Mouse (Mus musculus): ENCODE data around the gene Crocc2. TPM values are rescaled to one million over a fixed set of nuclear protein-coding genes. Genes with fewer than 3 reads are reported as not detected.
A peak's percentile ranks its signal among the peaks of the same experiment; 100 is the strongest.

Gene Crocc2
- polyA plus RNA-seq (2014; fragmentation: Nextera tagmentation; extraction: Ambion mirVana): 0.08 and 0.14 TPM in 2 replicates

GRCm38 (mm10) chr1:93168295-93168775 lies at the start of gene Crocc2:
Crocc2 (plus strand) TSS chr1:93168725.
- WGBS: 41% methylated on average over 10 of the region's 10 CpGs
- ATAC-seq (ENCODE audit: low read depth): peak; percentile 17; the same call in 1 of the 2 replicates
- H3K9me3 ChIP-seq (ENCODE audit: control insufficient read depth, low read length): no peaks in the 10 kb centered on the region

GRCm38 (mm10) chr1:93118816-93119215 lies 49.7 kb upstream of the Crocc2 start:
- Histone ChIP-seq H3K9ac (replicated peaks; ENCODE audit: low read depth, low read length) (no peak overlapping the region), H3K4me1 (ENCODE audit: control insufficient read depth, insufficient read depth, low read length) (peaks cover 4% of the 10 kb centered on the region; the same call in 1 of the 2 replicates), H3K27ac (ENCODE audit: low read depth, low read length) (no peak overlapping the region), H3K4me2 (ENCODE audit: low read depth, low read length) (no peak overlapping the region), H3K9me3 (ENCODE audit: control insufficient read depth, low read length) (no peaks in the 10 kb centered on the region), H3K4me3 (ENCODE audit: low read depth, low read length) (no peak overlapping the region), H3K36me3 (ENCODE audit: control insufficient read depth, insufficient read depth, low read length) (no peaks in the 10 kb centered on the region), H3K27me3 (ENCODE audit: control insufficient read depth, insufficient read depth, low read length) (no peaks in the 10 kb centered on the region)
- 37% methylated on average over 4 of the region's 4 CpGs for WGBS
- ATAC-seq (ENCODE audit: low read depth): no peak

More at GRCm38 (mm10) chr1:93168295-93168775, at the start of gene Crocc2:
- Histone ChIP-seq H3K27ac (ENCODE audit: low read depth, low read length) (no peak within 1 kb of the TSS), H3K9ac (replicated peaks; ENCODE audit: low read depth, low read length) (no peak within 1 kb of the TSS), H3K4me2 (ENCODE audit: low read depth, low read length) (no peak within 1 kb of the TSS), H3K4me3 (ENCODE audit: low read depth, low read length) (no peak within 1 kb of the TSS), H3K36me3 (ENCODE audit: control insufficient read depth, insufficient read depth, low read length) (no peaks in the 10 kb centered on the region), H3K4me1 (ENCODE audit: control insufficient read depth, insufficient read depth, low read length) (no peaks in the 10 kb centered on the region), H3K27me3 (ENCODE audit: control insufficient read depth, insufficient read depth, low read length) (no peaks in the 10 kb centered on the region)

- Histone ChIP-seq H3K4me1 (ENCODE audit: control insufficient read depth, insufficient read depth, low read length) (no peaks in the 10 kb centered on the region), H3K27ac (ENCODE audit: low read depth, low read length) (no peak overlapping the region), H3K9ac (replicated peaks; ENCODE audit: low read depth, low read length) (no peak overlapping the region), H3K27me3 (ENCODE audit: control insufficient read depth, insufficient read depth, low read length) (no peaks in the 10 kb centered on the region), H3K36me3 (ENCODE audit: control insufficient read depth, insufficient read depth, low read length) (no peaks in the 10 kb centered on the region), H3K4me3 (ENCODE audit: low read depth, low read length) (no peak overlapping the region), H3K4me2 (ENCODE audit: low read depth, low read length) (no peak overlapping the region), H3K9me3 (ENCODE audit: control insufficient read depth, low read length) (no peaks in the 10 kb centered on the region)
- 84% methylated on average over 11 of the region's 11 CpGs for WGBS
- no peak for ATAC-seq (ENCODE audit: low read depth)
These were observed 45.2 kb upstream of the Crocc2 start for GRCm38 (mm10) chr1:93123179-93123854.

- no peak overlapping the region for H3K4me3 ChIP-seq (ENCODE audit: low read depth, low read length)
These were observed 44.5 kb upstream of the Crocc2 start for GRCm38 (mm10) chr1:93124066-93124465.

GRCm38 (mm10) chr1:93125256-93125655 lies 43.3 kb upstream of the Crocc2 start:
- no peak overlapping the region for H3K27ac ChIP-seq (ENCODE audit: low read depth, low read length)
- ATAC-seq (ENCODE audit: low read depth): no peak
- WGBS: 66% methylated on average over 5 of the region's 5 CpGs
- H3K4me3 ChIP-seq (ENCODE audit: low read depth, low read length): no peak overlapping the region
- H3K9me3 ChIP-seq (ENCODE audit: control insufficient read depth, low read length): no peaks in the 10 kb centered on the region
- H3K4me2 ChIP-seq (ENCODE audit: low read depth, low read length): no peak overlapping the region
- H3K4me1 ChIP-seq (ENCODE audit: control insufficient read depth, insufficient read depth, low read length): no peaks in the 10 kb centered on the region
- H3K27me3 ChIP-seq (ENCODE audit: control insufficient read depth, insufficient read depth, low read length): no peaks in the 10 kb centered on the region
- no peaks in the 10 kb centered on the region for H3K36me3 ChIP-seq (ENCODE audit: control insufficient read depth, insufficient read depth, low read length)
- H3K9ac ChIP-seq (replicated peaks; ENCODE audit: low read depth, low read length): no peak overlapping the region

More at GRCm38 (mm10) chr1:93124066-93124465, 44.5 kb upstream of the Crocc2 start:
- no peaks in the 10 kb centered on the region for H3K9me3 ChIP-seq (ENCODE audit: control insufficient read depth, low read length)
- 75% methylated on average over 8 of the region's 8 CpGs for WGBS
- H3K9ac ChIP-seq (replicated peaks; ENCODE audit: low read depth, low read length): no peak overlapping the region
- H3K4me2 ChIP-seq (ENCODE audit: low read depth, low read length): no peak overlapping the region
- H3K4me1 ChIP-seq (ENCODE audit: control insufficient read depth, insufficient read depth, low read length): no peaks in the 10 kb centered on the region
- ATAC-seq (ENCODE audit: low read depth): no peak
- no peak overlapping the region for H3K27ac ChIP-seq (ENCODE audit: low read depth, low read length)
- no peaks in the 10 kb centered on the region for H3K36me3 ChIP-seq (ENCODE audit: control insufficient read depth, insufficient read depth, low read length)
- no peaks in the 10 kb centered on the region for H3K27me3 ChIP-seq (ENCODE audit: control insufficient read depth, insufficient read depth, low read length)

DNA sequence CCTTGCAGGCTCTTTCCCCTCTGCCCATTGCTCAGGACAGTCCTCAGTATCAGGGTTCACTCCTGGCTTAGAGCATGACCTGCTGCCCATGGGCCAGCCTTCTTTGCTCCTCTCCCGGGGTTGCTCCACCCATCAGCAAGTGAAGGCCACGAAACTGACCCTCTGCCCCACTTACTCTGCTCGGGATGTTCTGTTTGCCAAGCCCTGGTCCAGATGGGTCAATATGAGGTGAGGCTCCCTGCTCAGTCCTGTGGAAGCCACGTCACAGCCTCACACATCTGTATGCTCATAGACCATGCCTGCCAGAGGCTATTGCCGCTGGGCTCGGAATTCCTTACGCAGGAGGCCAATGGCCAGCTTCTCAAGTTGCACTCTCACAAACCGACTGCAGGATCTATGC lies 40.3 kb upstream of the Crocc2 start:
- Histone ChIP-seq H3K9ac (replicated peaks; ENCODE audit: low read depth, low read length) (no peak overlapping the region), H3K36me3 (ENCODE audit: control insufficient read depth, insufficient read depth, low read length) (no peaks in the 10 kb centered on the region), H3K9me3 (ENCODE audit: control insufficient read depth, low read length) (no peaks in the 10 kb centered on the region), H3K27me3 (ENCODE audit: control insufficient read depth, insufficient read depth, low read length) (no peaks in the 10 kb centered on the region), H3K27ac (ENCODE audit: low read depth, low read length) (no peak overlapping the region), H3K4me1 (ENCODE audit: control insufficient read depth, insufficient read depth, low read length) (no peaks in the 10 kb centered on the region), H3K4me2 (ENCODE audit: low read depth, low read length) (no peak overlapping the region), H3K4me3 (ENCODE audit: low read depth, low read length) (no peak overlapping the region)
- WGBS: 86% methylated on average over 8 of the region's 8 CpGs
- no peak for ATAC-seq (ENCODE audit: low read depth)

GRCm38 (mm10) chr1:93128710-93129349 lies 39.7 kb upstream of the Crocc2 start:
- H3K4me1 ChIP-seq (ENCODE audit: control insufficient read depth, insufficient read depth, low read length): no peaks in the 10 kb centered on the region
- ATAC-seq (ENCODE audit: low read depth): peak; percentile 46; the same call in 1 of the 2 replicates
- H3K4me3 ChIP-seq (ENCODE audit: low read depth, low read length): no peak overlapping the region
- H3K4me2 ChIP-seq (ENCODE audit: low read depth, low read length): no peak overlapping the region
- H3K9me3 ChIP-seq (ENCODE audit: control insufficient read depth, low read length): no peaks in the 10 kb centered on the region
- no peaks in the 10 kb centered on the region for H3K36me3 ChIP-seq (ENCODE audit: control insufficient read depth, insufficient read depth, low read length)
- no peak overlapping the region for H3K27ac ChIP-seq (ENCODE audit: low read depth, low read length)
- H3K27me3 ChIP-seq (ENCODE audit: control insufficient read depth, insufficient read depth, low read length): no peaks in the 10 kb centered on the region
- WGBS: 33% methylated on average over 6 of the region's 6 CpGs
- H3K9ac ChIP-seq (replicated peaks; ENCODE audit: low read depth, low read length): no peak overlapping the region

DNA sequence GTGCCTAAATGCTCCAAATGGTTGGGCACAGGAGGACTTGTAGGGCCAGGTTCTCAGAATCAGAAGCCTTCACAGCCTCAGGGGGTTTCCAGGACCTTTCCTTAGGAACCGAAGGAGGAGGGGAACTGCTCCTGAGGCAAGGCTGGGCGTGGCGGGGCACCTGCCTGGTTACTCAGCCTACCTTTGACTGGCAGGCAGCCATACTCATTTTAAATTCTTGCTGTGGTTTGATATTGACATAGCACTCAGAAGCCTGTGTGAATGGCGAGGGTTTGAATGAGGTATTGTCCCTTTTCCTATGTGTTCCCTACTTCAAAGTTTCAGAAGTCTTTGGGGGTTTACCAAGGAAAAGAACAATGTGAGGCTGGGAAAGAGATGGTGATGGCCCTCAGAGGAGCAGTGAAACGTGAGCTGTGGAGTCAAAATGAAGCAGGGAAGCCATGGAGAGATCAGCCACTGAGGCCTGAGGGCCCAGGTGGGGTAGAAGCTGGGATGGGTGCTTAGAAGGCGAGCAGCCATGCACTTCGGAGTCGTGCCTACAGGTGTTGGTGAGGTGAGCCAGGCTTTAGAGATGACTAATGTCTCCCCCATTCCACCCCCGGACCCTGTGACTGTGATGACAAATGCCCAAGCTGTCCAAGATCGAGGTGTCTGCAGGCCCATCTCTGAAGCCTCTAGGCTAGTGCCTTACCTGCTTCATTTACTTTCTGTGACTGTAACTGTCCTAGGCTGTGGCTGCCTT lies 38.1 kb upstream of the Crocc2 start:
- Histone ChIP-seq H3K27me3 (ENCODE audit: control insufficient read depth, insufficient read depth, low read length) (no peaks in the 10 kb centered on the region), H3K9me3 (ENCODE audit: control insufficient read depth, low read length) (no peaks in the 10 kb centered on the region), H3K36me3 (ENCODE audit: control insufficient read depth, insufficient read depth, low read length) (no peaks in the 10 kb centered on the region), H3K9ac (replicated peaks; ENCODE audit: low read depth, low read length) (no peak overlapping the region), H3K4me1 (ENCODE audit: control insufficient read depth, insufficient read depth, low read length) (no peaks in the 10 kb centered on the region), H3K4me2 (ENCODE audit: low read depth, low read length) (no peak overlapping the region), H3K27ac (ENCODE audit: low read depth, low read length) (no peak overlapping the region), H3K4me3 (ENCODE audit: low read depth, low read length) (no peak overlapping the region)
- no peak for ATAC-seq (ENCODE audit: low read depth)
- 79% methylated on average over 10 of the region's 10 CpGs for WGBS

DNA sequence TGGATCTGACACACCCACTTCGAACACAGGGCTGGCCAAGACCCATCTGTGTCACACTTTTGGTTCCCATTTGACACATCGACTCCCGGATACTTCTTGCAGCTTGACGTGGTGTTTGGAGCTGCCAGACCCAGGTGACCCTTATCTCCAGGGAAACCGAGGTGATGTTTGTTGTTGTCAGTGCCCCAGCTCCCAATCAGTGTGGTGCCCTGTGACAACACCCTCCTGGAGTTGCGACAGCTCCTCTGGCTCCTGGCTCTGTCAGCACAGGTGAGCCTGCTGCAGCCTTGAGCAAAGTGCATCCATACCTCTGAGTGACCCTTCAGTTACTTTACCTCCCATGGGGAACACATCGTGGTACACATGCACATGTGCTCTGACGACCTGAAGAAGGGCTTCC lies 35.8 kb upstream of the Crocc2 start:
- Histone ChIP-seq H3K4me3 (ENCODE audit: low read depth, low read length) (no peak overlapping the region), H3K4me1 (ENCODE audit: control insufficient read depth, insufficient read depth, low read length) (no peaks in the 10 kb centered on the region), H3K4me2 (ENCODE audit: low read depth, low read length) (no peak overlapping the region), H3K27me3 (ENCODE audit: control insufficient read depth, insufficient read depth, low read length) (no peaks in the 10 kb centered on the region), H3K36me3 (ENCODE audit: control insufficient read depth, insufficient read depth, low read length) (no peaks in the 10 kb centered on the region), H3K27ac (ENCODE audit: low read depth, low read length) (no peak overlapping the region), H3K9ac (replicated peaks; ENCODE audit: low read depth, low read length) (no peak overlapping the region), H3K9me3 (ENCODE audit: control insufficient read depth, low read length) (no peaks in the 10 kb centered on the region)
- ATAC-seq (ENCODE audit: low read depth): no peak
- WGBS: 74% methylated on average over 8 of the region's 8 CpGs
